Mouse (Mus musculus) heart, postnatal 0 days (tissue): ENCODE data around the gene Galnt13. TPM values are rescaled to one million over a fixed set of nuclear protein-coding genes. Genes with fewer than 3 reads are reported as not detected.

Experiments
- ATAC-seq: fragments of 200-750 bp; cut with Nextera tagmentation; 2 replicates; pipeline ENCODE4 v1.8.0; 2017; ENCODE audit warnings: low read depth, moderate number of reproducible peaks, moderate library complexity; ENCODE audit not compliant: insufficient read depth
- DNase-seq: peaks from one replicate; pipeline ENCODE4 v3.0.0-alpha.2; 2016; ENCODE audit warnings: low spot score
- H3K27ac ChIP-seq: fragments of 300-500 bp; sonication (generic); 2 replicates; pipeline ENCODE4 v1.5.1; 2014; ENCODE audit warnings: low read depth, mild to moderate bottlenecking
- H3K27me3 ChIP-seq: fragments of 300-500 bp; sonication (generic); 2 replicates; pipeline ENCODE4 v1.6.1; 2014; ENCODE audit warnings: low read length, mixed read lengths; ENCODE audit not compliant: control insufficient read depth, insufficient read depth
- H3K36me3 ChIP-seq: fragments of 300-500 bp; sonication (generic); replicated peaks from 2 replicates; pipeline ENCODE4 v1.6.1; 2014; ENCODE audit warnings: low read length, mixed read lengths; ENCODE audit not compliant: control insufficient read depth, insufficient read depth
- H3K4me1 ChIP-seq: fragments of 300-500 bp; sonication (generic); 2 replicates; pipeline ENCODE4 v1.6.1; 2014; ENCODE audit warnings: antibody characterized with exemption; ENCODE audit not compliant: control insufficient read depth, insufficient read depth
- H3K4me2 ChIP-seq: fragments of 300-500 bp; sonication (generic); 2 replicates; pipeline ENCODE4 v1.6.1; 2014; ENCODE audit warnings: low read depth, mild to moderate bottlenecking, low read length, moderate library complexity
- H3K4me3 ChIP-seq: fragments of 300-500 bp; sonication (generic); 2 replicates; pipeline ENCODE4 v1.5.1; 2014; ENCODE audit warnings: low read depth, low read length
- H3K9ac ChIP-seq: fragments of 300-500 bp; sonication (generic); replicated peaks from 2 replicates; pipeline ENCODE4 v1.6.1; 2014; ENCODE audit warnings: low read depth, low read length, mixed read lengths
- H3K9me3 ChIP-seq: fragments of 300-500 bp; sonication (generic); replicated peaks from 2 replicates; pipeline ENCODE4 v1.6.1; 2016; ENCODE audit warnings: low read length; ENCODE audit not compliant: control insufficient read depth
- CTCF ChIP-seq: IDR thresholded peaks from 2 replicates; pipeline ENCODE4 v1.5.1; 2016; ENCODE audit warnings: antibody characterized with exemption, control low read depth, low read depth
- EP300 ChIP-seq: IDR thresholded peaks from 2 replicates; pipeline ENCODE4 v1.6.1; 2016; ENCODE audit warnings: antibody characterized with exemption, low read depth
- WGBS: fragments of 180-500 bp; shearing (Covaris S2); extraction: QIAGEN DNeasy Blood & Tissue Kit; methylation state at CpG from one replicate; pipeline ENCODE4 v1.1.7; 2014; 5-methylcytosine and 5-hydroxymethylcytosine counted together
- polyA plus RNA-seq: library from polyadenylated mRNA; unstranded; fragments of >200 nt; fragmentation: Nextera tagmentation; extraction: Ambion mirVana; gene quantifications from 2 replicates; pipeline ENCODE4 v1.2.1, GENCODE M21; 2015
- total RNA-seq: library from RNA; depleted of rRNA; stranded (reverse); fragments of >200 nt; gene quantifications from 2 replicates; pipeline ENCODE4 v1.2.3, GENCODE M21; 2014; ENCODE audit warnings: low replicate concordance

Galnt13 gene
- total and polyA plus RNA-seq, 2 experiments from 2014 or later = not detected

- Histone ChIP-seq H3K4me1 (no peaks in the 10 kb centered on the region), H3K9me3 (no peaks in the 10 kb centered on the region), H3K9ac (no peak overlapping the region), H3K27me3 (peaks cover 4% of the 10 kb centered on the region), H3K36me3 (no peaks in the 10 kb centered on the region), H3K4me3 (no peak overlapping the region), H3K4me2 (no peak overlapping the region), H3K27ac (no peak overlapping the region)
- no peak for DNase-seq
- WGBS = 61% methylated on average over 9 of the region's 9 CpGs
- no peak for ATAC-seq
- TF ChIP-seq EP300 (no peak), CTCF (no peak)
Measured at GRCm38 (mm10) chr2:54442734-54443500, 6.8 kb downstream of the Galnt13 start.

GRCm38 (mm10) chr2:54483426-54483825, 47.3 kb downstream of the Galnt13 start:
- WGBS = 59% methylated on average over 5 of the region's 5 CpGs
- TF ChIP-seq EP300 = no peak
- no peak for TF ChIP-seq CTCF
- ATAC-seq = no peak
- Histone ChIP-seq H3K27ac (no peak overlapping the region), H3K9ac (no peak overlapping the region), H3K9me3 (no peaks in the 10 kb centered on the region), H3K4me1 (no peaks in the 10 kb centered on the region), H3K4me2 (no peak overlapping the region), H3K36me3 (no peaks in the 10 kb centered on the region), H3K4me3 (no peak overlapping the region), H3K27me3 (no peaks in the 10 kb centered on the region)
- DNase-seq = no peak

DNA sequence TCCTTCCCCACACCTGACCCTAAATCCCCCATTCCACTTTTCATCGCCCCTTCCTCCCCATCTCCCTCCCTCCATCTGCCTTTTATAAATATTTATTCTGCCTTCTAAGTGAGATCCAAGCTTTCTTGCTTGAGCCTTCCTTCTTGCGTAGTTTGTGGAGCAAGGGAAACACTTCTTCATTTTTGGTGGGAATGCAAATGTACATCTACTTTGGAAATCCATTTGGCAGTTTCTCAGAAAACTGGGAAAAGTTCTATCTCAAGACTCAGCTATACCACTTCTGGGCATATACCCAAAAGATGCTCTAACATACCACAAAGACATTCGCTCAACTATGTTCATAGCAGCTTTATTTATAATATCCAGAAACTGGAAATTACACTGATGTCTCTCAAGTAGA, 86.9 kb downstream of the Galnt13 start:
- no peak overlapping the region for H3K9ac ChIP-seq
- H3K9me3 ChIP-seq = no peaks in the 10 kb centered on the region
- H3K4me3 ChIP-seq = no peak overlapping the region
- DNase-seq = no peak
- no peaks in the 10 kb centered on the region for H3K36me3 ChIP-seq
- WGBS = 79% methylated on average over 3 of the region's 3 CpGs
- H3K4me1 ChIP-seq = no peaks in the 10 kb centered on the region
- H3K27ac ChIP-seq = no peak overlapping the region
- no peak overlapping the region for H3K4me2 ChIP-seq
- no peak for TF ChIP-seq CTCF
- TF ChIP-seq EP300 = no peak
- no peak for ATAC-seq
- no peaks in the 10 kb centered on the region for H3K27me3 ChIP-seq

- Histone ChIP-seq H3K9me3 (no peaks in the 10 kb centered on the region), H3K36me3 (no peaks in the 10 kb centered on the region), H3K4me1 (no peaks in the 10 kb centered on the region), H3K27me3 (no peaks in the 10 kb centered on the region), H3K9ac (no peak overlapping the region), H3K4me3 (no peak overlapping the region), H3K27ac (no peak overlapping the region), H3K4me2 (no peak overlapping the region)
- WGBS = 52% methylated on average over 3 of the region's 3 CpGs
- TF ChIP-seq CTCF = no peak
- no peak for TF ChIP-seq EP300
- DNase-seq = no peak
- no peak for ATAC-seq
Measured at GRCm38 (mm10) chr2:54527073-54527472, 91.0 kb downstream of the Galnt13 start.

DNA sequence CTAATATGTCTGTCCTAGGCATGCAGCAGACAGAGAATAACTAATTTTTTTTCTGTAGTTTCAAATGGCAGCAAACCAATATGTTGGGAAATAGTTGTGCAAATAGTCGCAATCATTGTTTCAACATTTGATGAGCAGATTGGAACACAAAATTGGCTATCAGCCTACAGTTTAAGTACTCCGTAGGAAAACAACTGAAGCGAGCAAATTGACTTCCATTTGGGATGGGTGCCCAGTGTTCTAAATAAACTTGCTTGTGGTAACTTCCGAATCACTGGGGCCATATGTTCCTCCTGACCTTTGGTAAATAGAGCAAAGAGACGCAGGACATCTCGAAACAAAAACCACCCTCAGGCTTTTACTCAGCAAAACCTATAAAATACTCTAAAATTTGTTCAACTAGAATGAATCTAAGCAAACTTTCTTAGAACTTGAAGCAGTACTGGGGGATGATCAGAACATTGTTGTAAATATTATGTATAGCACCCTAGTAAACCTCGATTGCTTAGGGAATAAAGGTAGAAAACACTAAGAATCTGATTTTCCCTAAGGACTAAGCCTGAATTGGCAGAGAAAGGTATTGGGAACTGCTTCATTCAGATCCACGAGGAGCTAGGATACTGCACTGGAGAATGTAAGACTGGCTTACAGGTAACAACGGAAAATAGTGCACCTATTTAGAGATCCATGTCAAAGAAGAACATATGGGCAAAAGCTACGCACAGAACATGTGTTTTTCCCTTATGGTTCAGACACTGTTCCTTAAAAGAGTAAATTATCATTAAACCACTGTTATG, 122.4 kb downstream of the Galnt13 start:
- TF ChIP-seq CTCF = no peak
- no peak for TF ChIP-seq EP300
- DNase-seq (no peak), ATAC-seq (no peak)
- 74% methylated on average over 10 of the region's 10 CpGs for WGBS
- Histone ChIP-seq H3K4me3 (no peak overlapping the region), H3K27ac (no peak overlapping the region), H3K27me3 (no peaks in the 10 kb centered on the region), H3K9ac (no peak overlapping the region), H3K36me3 (no peaks in the 10 kb centered on the region), H3K4me1 (no peaks in the 10 kb centered on the region), H3K4me2 (no peak overlapping the region), H3K9me3 (no peaks in the 10 kb centered on the region)
